Mouse (Mus musculus): ENCODE data around the gene Gm20605. TPM values are rescaled to one million over a fixed set of nuclear protein-coding genes. Genes with fewer than 3 reads are reported as not detected.

Gm20605 gene
- polyA plus RNA-seq, 1 experiment, result 3.8 TPM

- H3K9me3 ChIP-seq (ENCODE audit: control insufficient read depth, low read length), result peaks cover 3% of the 10 kb centered on the region
- peaks cover 100% of the 10 kb centered on the region for H3K36me3 ChIP-seq (ENCODE audit: control insufficient read depth)
- H3K4me3 ChIP-seq (replicated peaks), result no peak overlapping the region
- H3K27me3 ChIP-seq (ENCODE audit: control insufficient read depth), result no peaks in the 10 kb centered on the region
- TF ChIP-seq TAL1 (IDR thresholded peaks at IDR 0.05; ENCODE audit: low read length), result no peak
- TF ChIP-seq GATA1 (IDR thresholded peaks at IDR 0.05; ENCODE audit: low read length), result no peak
- H3K4me1 ChIP-seq (ENCODE audit: control insufficient read depth), result peaks cover 8% of the 10 kb centered on the region
Observed at GRCm38 (mm10) chr5:137656977-137657376, 28.0 kb downstream of the Gm20605 start.

- Histone ChIP-seq H3K36me3 (ENCODE audit: control insufficient read depth) (peaks cover 100% of the 10 kb centered on the region), H3K4me1 (ENCODE audit: control insufficient read depth) (peaks cover 5% of the 10 kb centered on the region)
- no peak for TF ChIP-seq GATA1 (IDR thresholded peaks at IDR 0.05; ENCODE audit: low read length)
- TF ChIP-seq TAL1 (IDR thresholded peaks at IDR 0.05; ENCODE audit: low read length), result no peak
Observed at GRCm38 (mm10) chr5:137660064-137660688, 31.2 kb downstream of the Gm20605 start.

GRCm38 (mm10) chr5:137663057-137663456 lies 34.1 kb downstream of the Gm20605 start:
- H3K9me3 ChIP-seq (ENCODE audit: control insufficient read depth, low read length), result peaks cover 3% of the 10 kb centered on the region
- no peaks in the 10 kb centered on the region for H3K27me3 ChIP-seq (ENCODE audit: control insufficient read depth)
- no peak overlapping the region for H3K4me3 ChIP-seq (replicated peaks)
- peaks cover 100% of the 10 kb centered on the region for H3K36me3 ChIP-seq (ENCODE audit: control insufficient read depth)
- peaks cover 5% of the 10 kb centered on the region for H3K4me1 ChIP-seq (ENCODE audit: control insufficient read depth)
- no peak for TF ChIP-seq GATA1 (IDR thresholded peaks at IDR 0.05; ENCODE audit: low read length)
- TF ChIP-seq TAL1 (IDR thresholded peaks at IDR 0.05; ENCODE audit: low read length), result no peak

More at GRCm38 (mm10) chr5:137660064-137660688, 31.2 kb downstream of the Gm20605 start:
- Histone ChIP-seq H3K9me3 (ENCODE audit: control insufficient read depth, low read length) (peaks cover 3% of the 10 kb centered on the region), H3K27me3 (ENCODE audit: control insufficient read depth) (no peaks in the 10 kb centered on the region), H3K4me3 (replicated peaks) (no peak overlapping the region)

- Histone ChIP-seq H3K4me1 (ENCODE audit: control insufficient read depth) (peaks cover 46% of the 10 kb centered on the region), H3K4me3 (replicated peaks) (no peak overlapping the region), H3K9me3 (ENCODE audit: control insufficient read depth, low read length) (no peaks in the 10 kb centered on the region), H3K36me3 (ENCODE audit: control insufficient read depth) (peaks cover 94% of the 10 kb centered on the region), H3K27me3 (ENCODE audit: control insufficient read depth) (no peaks in the 10 kb centered on the region)
- no peak for TF ChIP-seq TAL1 (IDR thresholded peaks at IDR 0.05; ENCODE audit: low read length)
- no peak for TF ChIP-seq GATA1 (IDR thresholded peaks at IDR 0.05; ENCODE audit: low read length)
Observed at GRCm38 (mm10) chr5:137668971-137669370, 40.0 kb downstream of the Gm20605 start.

- H3K27me3 ChIP-seq (ENCODE audit: control insufficient read depth), result no peaks in the 10 kb centered on the region
- H3K4me3 ChIP-seq (replicated peaks), result no peak overlapping the region
- H3K36me3 ChIP-seq (ENCODE audit: control insufficient read depth), result peaks cover 94% of the 10 kb centered on the region
- H3K4me1 ChIP-seq (ENCODE audit: control insufficient read depth), result peaks cover 59% of the 10 kb centered on the region
- H3K9me3 ChIP-seq (ENCODE audit: control insufficient read depth, low read length), result no peaks in the 10 kb centered on the region
- TF ChIP-seq GATA1 (IDR thresholded peaks at IDR 0.05; ENCODE audit: low read length) (no peak), TAL1 (IDR thresholded peaks at IDR 0.05; ENCODE audit: low read length) (no peak)
Observed at GRCm38 (mm10) chr5:137670240-137670639, 41.3 kb downstream of the Gm20605 start.

GRCm38 (mm10) chr5:137671443-137672240 lies 42.7 kb downstream of the Gm20605 start:
- no peaks in the 10 kb centered on the region for H3K9me3 ChIP-seq (ENCODE audit: control insufficient read depth, low read length)
- H3K4me3 ChIP-seq (replicated peaks), result no peak overlapping the region
- TF ChIP-seq GATA1 (IDR thresholded peaks at IDR 0.05; ENCODE audit: low read length) (no peak), TAL1 (IDR thresholded peaks at IDR 0.05; ENCODE audit: low read length) (no peak)
- no peaks in the 10 kb centered on the region for H3K27me3 ChIP-seq (ENCODE audit: control insufficient read depth)
- peaks cover 90% of the 10 kb centered on the region for H3K36me3 ChIP-seq (ENCODE audit: control insufficient read depth)
- peaks cover 68% of the 10 kb centered on the region for H3K4me1 ChIP-seq (ENCODE audit: control insufficient read depth)

GRCm38 (mm10) chr5:137672361-137672760 lies 43.4 kb downstream of the Gm20605 start:
- Histone ChIP-seq H3K9me3 (ENCODE audit: control insufficient read depth, low read length) (no peaks in the 10 kb centered on the region), H3K27me3 (ENCODE audit: control insufficient read depth) (no peaks in the 10 kb centered on the region), H3K4me3 (replicated peaks) (peak overlapping the region; percentile 9), H3K4me1 (ENCODE audit: control insufficient read depth) (peaks cover 72% of the 10 kb centered on the region), H3K36me3 (ENCODE audit: control insufficient read depth) (peaks cover 90% of the 10 kb centered on the region)
- TF ChIP-seq GATA1 (IDR thresholded peaks at IDR 0.05; ENCODE audit: low read length) (no peak), TAL1 (IDR thresholded peaks at IDR 0.05; ENCODE audit: low read length) (no peak)

GRCm38 (mm10) chr5:137673015-137673414 lies 44.0 kb downstream of the Gm20605 start:
- Histone ChIP-seq H3K27me3 (ENCODE audit: control insufficient read depth) (no peaks in the 10 kb centered on the region), H3K36me3 (ENCODE audit: control insufficient read depth) (peaks cover 90% of the 10 kb centered on the region), H3K4me3 (replicated peaks) (peak overlapping the region; percentile 9), H3K4me1 (ENCODE audit: control insufficient read depth) (peaks cover 78% of the 10 kb centered on the region), H3K9me3 (ENCODE audit: control insufficient read depth, low read length) (no peaks in the 10 kb centered on the region)
- TF ChIP-seq TAL1 (IDR thresholded peaks at IDR 0.05; ENCODE audit: low read length) (peak; percentile 60; the same call in 2 of the 3 replicates), GATA1 (IDR thresholded peaks at IDR 0.05; ENCODE audit: low read length) (peak; percentile 51; the same call in 1 of the 2 replicates)

- H3K4me1 ChIP-seq (ENCODE audit: control insufficient read depth), result peaks cover 83% of the 10 kb centered on the region
- no peak for TF ChIP-seq GATA1 (IDR thresholded peaks at IDR 0.05; ENCODE audit: low read length)
- no peak for TF ChIP-seq TAL1 (IDR thresholded peaks at IDR 0.05; ENCODE audit: low read length)
- H3K4me3 ChIP-seq (replicated peaks), result no peak overlapping the region
- no peaks in the 10 kb centered on the region for H3K27me3 ChIP-seq (ENCODE audit: control insufficient read depth)
- H3K9me3 ChIP-seq (ENCODE audit: control insufficient read depth, low read length), result no peaks in the 10 kb centered on the region
- H3K36me3 ChIP-seq (ENCODE audit: control insufficient read depth), result peaks cover 96% of the 10 kb centered on the region
Observed at GRCm38 (mm10) chr5:137674786-137675185, 45.8 kb downstream of the Gm20605 start.
